Mouse (Mus musculus): Measurements from ENCODE around the gene Ripor3. TPM values are rescaled to one million over a fixed set of nuclear protein-coding genes. Genes with fewer than 3 reads are reported as not detected.

Ripor3 gene
- total RNA-seq, 1 experiment = 0.98 TPM

DNA sequence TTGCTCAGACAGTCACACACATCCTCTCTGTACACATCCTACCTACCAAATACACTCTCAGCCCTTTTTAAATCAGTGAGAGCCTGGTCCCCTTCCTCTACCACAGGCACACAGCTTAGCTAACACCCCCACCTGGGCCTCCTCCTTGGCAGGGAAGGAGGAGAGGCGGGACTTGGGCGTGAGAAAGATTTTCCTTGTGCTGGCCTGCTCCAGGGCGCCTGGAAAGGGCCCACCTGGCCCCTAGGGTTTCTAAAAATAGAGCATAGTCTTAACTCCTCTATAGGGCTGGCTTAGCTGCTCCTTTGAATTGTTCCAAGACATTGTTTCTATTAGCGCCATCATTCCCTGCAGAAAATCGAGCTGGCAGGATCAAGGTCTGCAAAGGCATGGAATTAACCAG is 35.4 kb upstream of the Ripor3 start:
- no peak overlapping the region for H3K27ac ChIP-seq (ENCODE audit: insufficient read depth, low read depth, low read length, poor library complexity, severe bottlenecking)

DNA sequence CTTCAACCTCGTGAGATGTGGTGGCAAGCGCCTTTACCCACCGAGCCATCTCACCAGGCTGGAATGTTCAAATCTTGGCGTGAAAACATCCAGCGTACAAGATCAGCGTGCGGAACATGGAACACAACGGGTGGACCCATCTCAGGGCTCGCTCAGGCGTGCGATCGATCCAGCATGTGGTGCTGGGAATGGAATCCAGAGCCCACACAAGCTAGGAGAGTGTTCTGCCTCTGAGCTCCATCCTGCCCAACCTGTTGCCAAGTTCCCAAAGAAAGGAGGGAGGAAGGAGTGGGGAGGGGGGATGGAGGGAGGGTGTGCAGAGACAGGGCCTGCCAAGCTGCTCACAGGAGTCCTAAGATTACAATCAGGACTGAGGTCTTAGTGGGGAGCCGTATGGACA is 34.9 kb upstream of the Ripor3 start:
- Histone ChIP-seq H3K36me3 (ENCODE audit: control insufficient read depth, insufficient read depth, low read length, poor library complexity, severe bottlenecking) (no peaks in the 10 kb centered on the region), H3K4me3 (ENCODE audit: insufficient read depth in 1 of 2, low read depth in 1 of 2, low read length in 2 of 2, poor library complexity in 1 of 2, severe bottlenecking in 1 of 2) (no peak overlapping the region), H3K9ac (ENCODE audit: insufficient read depth, low read depth, low read length, poor library complexity, severe bottlenecking) (no peak overlapping the region), H3K9me3 (ENCODE audit: control insufficient read depth, insufficient read depth, low read depth, low read length) (no peaks in the 10 kb centered on the region), H3K27ac (ENCODE audit: insufficient read depth, low read depth, low read length, poor library complexity, severe bottlenecking) (no peak overlapping the region), H3K4me1 (ENCODE audit: control insufficient read depth in 2 of 2, insufficient read depth in 2 of 2, low read length in 2 of 2, poor library complexity in 1 of 2) (peaks cover 0 to 14% of the 10 kb centered on the region in 2 experiments; a peak in 1 of 4 replicates)
- TF ChIP-seq ZC3H11A (IDR thresholded peaks at IDR 0.05; ENCODE audit: borderline replicate concordance, low read depth, low read length) (no peak), ZNF384 (IDR thresholded peaks at IDR 0.05; ENCODE audit: low read depth, low read length) (no peak), HCFC1 (IDR thresholded peaks at IDR 0.05; ENCODE audit: borderline replicate concordance, insufficient read depth, low read length) (no peak), CHD2 (IDR thresholded peaks at IDR 0.05; ENCODE audit: low read depth, low read length) (no peak), MAFK (IDR thresholded peaks at IDR 0.05; ENCODE audit: insufficient read depth, low read depth, low read length) (no peak)
- no peak for DNase-seq (ENCODE audit: low read depth, low spot score)
- in situ Hi-C loops (cut with MboI; ENCODE audit: low sequenced_read_pairs in 2 of 2, unreplicated experiment in 2 of 2) = no loop called here

More for the DNA sequence above, 35.4 kb upstream of the Ripor3 start:
- no peaks in the 10 kb centered on the region for H3K36me3 ChIP-seq (ENCODE audit: control insufficient read depth, insufficient read depth, low read length, poor library complexity, severe bottlenecking)
- peaks cover 0 to 14% of the 10 kb centered on the region in 2 experiments; a peak in 1 of 4 replicates for H3K4me1 ChIP-seq (ENCODE audit: control insufficient read depth in 2 of 2, insufficient read depth in 2 of 2, low read length in 2 of 2, poor library complexity in 1 of 2)
- no peak overlapping the region for H3K4me3 ChIP-seq (ENCODE audit: insufficient read depth in 1 of 2, low read depth in 1 of 2, low read length in 2 of 2, poor library complexity in 1 of 2, severe bottlenecking in 1 of 2)
- TF ChIP-seq MAFK (IDR thresholded peaks at IDR 0.05; ENCODE audit: insufficient read depth, low read depth, low read length) = no peak
- no peak for TF ChIP-seq ZNF384 (IDR thresholded peaks at IDR 0.05; ENCODE audit: low read depth, low read length)
- no peak for TF ChIP-seq CHD2 (IDR thresholded peaks at IDR 0.05; ENCODE audit: low read depth, low read length)
- no peaks in the 10 kb centered on the region for H3K9me3 ChIP-seq (ENCODE audit: control insufficient read depth, insufficient read depth, low read depth, low read length)
- in situ Hi-C loops (cut with MboI; ENCODE audit: low sequenced_read_pairs in 2 of 2, unreplicated experiment in 2 of 2) = no loop called here
- no peak for DNase-seq (ENCODE audit: low read depth, low spot score)
- H3K9ac ChIP-seq (ENCODE audit: insufficient read depth, low read depth, low read length, poor library complexity, severe bottlenecking) = no peak overlapping the region

DNA sequence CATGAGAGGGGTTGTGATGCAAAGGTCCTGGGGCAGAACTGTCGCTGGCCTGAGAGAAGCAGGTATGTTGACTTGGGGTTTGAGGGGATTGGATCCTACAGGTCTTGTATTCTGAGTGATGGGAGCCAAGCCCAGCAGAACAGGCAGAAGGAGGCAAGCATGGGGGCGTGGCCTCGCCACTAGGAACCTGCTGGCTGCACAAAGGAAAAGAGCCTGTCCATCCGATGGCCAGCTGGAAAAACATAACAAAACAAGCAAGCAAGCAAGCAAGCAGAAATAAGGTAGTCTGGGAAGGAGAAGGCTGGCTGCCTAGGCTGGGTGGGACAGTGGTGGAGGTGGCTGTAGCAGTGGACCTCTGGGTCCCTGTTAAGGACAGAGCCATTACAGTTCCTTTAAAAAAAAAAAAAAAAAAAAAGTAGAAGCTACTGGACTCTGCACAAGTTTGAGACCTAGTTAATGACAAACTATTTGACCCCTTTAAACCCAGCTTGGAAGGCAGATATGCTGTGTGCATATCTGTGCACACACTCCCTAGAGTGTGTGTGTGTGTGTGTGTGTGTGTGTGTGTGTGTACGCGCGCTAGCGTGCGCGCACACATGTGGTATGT is 34.4 kb upstream of the Ripor3 start:
- Histone ChIP-seq H3K9ac (ENCODE audit: insufficient read depth, low read depth, low read length, poor library complexity, severe bottlenecking) (no peak overlapping the region), H3K36me3 (ENCODE audit: control insufficient read depth, insufficient read depth, low read length, poor library complexity, severe bottlenecking) (no peaks in the 10 kb centered on the region), H3K4me1 (ENCODE audit: control insufficient read depth in 2 of 2, insufficient read depth in 2 of 2, low read length in 2 of 2, poor library complexity in 1 of 2) (peaks cover 0 to 12% of the 10 kb centered on the region in 2 experiments; a peak in 1 of 4 replicates), H3K4me3 (ENCODE audit: insufficient read depth in 1 of 2, low read depth in 1 of 2, low read length in 2 of 2, poor library complexity in 1 of 2, severe bottlenecking in 1 of 2) (no peak overlapping the region), H3K27ac (ENCODE audit: insufficient read depth, low read depth, low read length, poor library complexity, severe bottlenecking) (no peak overlapping the region), H3K9me3 (ENCODE audit: control insufficient read depth, insufficient read depth, low read depth, low read length) (no peaks in the 10 kb centered on the region)
- TF ChIP-seq HCFC1 (IDR thresholded peaks at IDR 0.05; ENCODE audit: borderline replicate concordance, insufficient read depth, low read length) = no peak
- no peak for TF ChIP-seq ZNF384 (IDR thresholded peaks at IDR 0.05; ENCODE audit: low read depth, low read length)
- no peak for TF ChIP-seq ZC3H11A (IDR thresholded peaks at IDR 0.05; ENCODE audit: borderline replicate concordance, low read depth, low read length)
- no peak for TF ChIP-seq CHD2 (IDR thresholded peaks at IDR 0.05; ENCODE audit: low read depth, low read length)
- TF ChIP-seq MAFK (IDR thresholded peaks at IDR 0.05; ENCODE audit: insufficient read depth, low read depth, low read length) = no peak
- no peak for DNase-seq (ENCODE audit: low read depth, low spot score)
- in situ Hi-C loops (cut with MboI; ENCODE audit: low sequenced_read_pairs in 2 of 2, unreplicated experiment in 2 of 2) = no loop called here

DNA sequence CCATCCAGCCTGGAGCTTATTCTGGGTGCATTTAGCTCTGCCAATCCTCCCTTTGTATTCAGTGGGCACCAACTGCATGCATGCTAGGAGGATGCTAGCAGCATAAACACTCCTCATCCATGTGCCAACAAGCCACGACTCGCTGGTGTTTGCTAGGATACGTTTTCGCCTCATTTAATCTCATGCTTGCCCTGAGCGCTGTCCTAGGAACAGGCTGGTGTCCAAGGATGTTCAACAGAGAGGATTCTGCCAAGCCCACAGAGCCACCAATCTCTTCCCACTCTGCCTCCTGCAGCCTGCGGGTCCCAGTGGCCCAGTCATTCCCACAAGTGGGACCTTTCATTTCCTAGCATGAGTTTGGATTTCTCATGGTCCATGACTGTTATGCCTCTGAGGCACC is 31.6 kb upstream of the Ripor3 start:
- no peak overlapping the region for H3K4me3 ChIP-seq (ENCODE audit: insufficient read depth in 1 of 2, low read depth in 1 of 2, low read length in 2 of 2, poor library complexity in 1 of 2, severe bottlenecking in 1 of 2)
- no peaks in the 10 kb centered on the region for H3K36me3 ChIP-seq (ENCODE audit: control insufficient read depth, insufficient read depth, low read length, poor library complexity, severe bottlenecking)
- H3K27ac ChIP-seq (ENCODE audit: insufficient read depth, low read depth, low read length, poor library complexity, severe bottlenecking) = no peak overlapping the region
- H3K9me3 ChIP-seq (ENCODE audit: control insufficient read depth, insufficient read depth, low read depth, low read length) = no peaks in the 10 kb centered on the region
- TF ChIP-seq MAFK (IDR thresholded peaks at IDR 0.05; ENCODE audit: insufficient read depth, low read depth, low read length) (no peak), CHD2 (IDR thresholded peaks at IDR 0.05; ENCODE audit: low read depth, low read length) (no peak)
- in situ Hi-C loops (cut with MboI; ENCODE audit: low sequenced_read_pairs in 2 of 2, unreplicated experiment in 2 of 2) = no loop called here
- no peak for DNase-seq (ENCODE audit: low read depth, low spot score)
- H3K9ac ChIP-seq (ENCODE audit: insufficient read depth, low read depth, low read length, poor library complexity, severe bottlenecking) = no peak overlapping the region
- peaks cover 0 to 6% of the 10 kb centered on the region in 2 experiments; a peak in 1 of 4 replicates for H3K4me1 ChIP-seq (ENCODE audit: control insufficient read depth in 2 of 2, insufficient read depth in 2 of 2, low read length in 2 of 2, poor library complexity in 1 of 2)

DNA sequence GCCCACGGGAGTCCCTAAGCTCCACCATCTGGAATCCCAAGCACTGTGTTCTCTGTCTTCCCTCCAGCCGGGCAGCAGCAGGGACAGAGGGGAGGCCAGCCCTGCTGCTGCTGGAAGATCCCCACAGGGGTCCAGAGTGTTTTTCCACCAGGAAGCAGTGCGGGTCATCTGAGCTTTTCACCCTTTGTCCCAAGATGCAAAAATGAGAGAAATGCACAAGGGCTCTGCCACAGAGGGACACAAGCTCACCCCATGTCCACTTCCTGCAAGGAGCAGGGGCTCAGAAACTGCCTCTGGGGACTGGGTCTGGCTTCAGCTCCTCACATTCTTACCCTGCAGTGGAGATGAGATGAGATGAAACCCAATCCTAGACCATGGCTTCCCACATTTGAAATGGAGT is 30.3 kb upstream of the Ripor3 start:
- no peak for DNase-seq (ENCODE audit: low read depth, low spot score)
- in situ Hi-C loops (cut with MboI; ENCODE audit: low sequenced_read_pairs in 2 of 2, unreplicated experiment in 2 of 2) = no loop called here

More for the DNA sequence above, 30.3 kb upstream of the Ripor3 start:
- peaks cover 0 to 7% of the 10 kb centered on the region in 2 experiments; a peak in 1 of 4 replicates for H3K4me1 ChIP-seq (ENCODE audit: control insufficient read depth in 2 of 2, insufficient read depth in 2 of 2, low read length in 2 of 2, poor library complexity in 1 of 2)
- H3K36me3 ChIP-seq (ENCODE audit: control insufficient read depth, insufficient read depth, low read length, poor library complexity, severe bottlenecking) = no peaks in the 10 kb centered on the region
- no peaks in the 10 kb centered on the region for H3K9me3 ChIP-seq (ENCODE audit: control insufficient read depth, insufficient read depth, low read depth, low read length)
- no peak overlapping the region for H3K4me3 ChIP-seq (ENCODE audit: insufficient read depth in 1 of 2, low read depth in 1 of 2, low read length in 2 of 2, poor library complexity in 1 of 2, severe bottlenecking in 1 of 2)
- H3K27ac ChIP-seq (ENCODE audit: insufficient read depth, low read depth, low read length, poor library complexity, severe bottlenecking) = no peak overlapping the region
- TF ChIP-seq MAFK (IDR thresholded peaks at IDR 0.05; ENCODE audit: insufficient read depth, low read depth, low read length) (no peak), ZNF384 (IDR thresholded peaks at IDR 0.05; ENCODE audit: low read depth, low read length) (no peak), HCFC1 (IDR thresholded peaks at IDR 0.05; ENCODE audit: borderline replicate concordance, insufficient read depth, low read length) (no peak), ZC3H11A (IDR thresholded peaks at IDR 0.05; ENCODE audit: borderline replicate concordance, low read depth, low read length) (no peak), CHD2 (IDR thresholded peaks at IDR 0.05; ENCODE audit: low read depth, low read length) (no peak)
- H3K9ac ChIP-seq (ENCODE audit: insufficient read depth, low read depth, low read length, poor library complexity, severe bottlenecking) = no peak overlapping the region

All from ES-E14 (cell line).